Mouse (Mus musculus) mesoderm, embryonic 11.5 days (tissue): Measurements from ENCODE around the gene H2-Ob.
"Not testable (repeated sequence)": the region's sequence is repeated elsewhere in the genome, so short reads cannot be mapped to it uniquely, and the experiment has no call there.

Source experiments
- DNase-seq: peaks from one replicate; pipeline ENCODE4 v3.0.0-alpha.2; 2012; ENCODE audit warnings: low read depth, low spot score

The H2-Ob gene

DNA sequence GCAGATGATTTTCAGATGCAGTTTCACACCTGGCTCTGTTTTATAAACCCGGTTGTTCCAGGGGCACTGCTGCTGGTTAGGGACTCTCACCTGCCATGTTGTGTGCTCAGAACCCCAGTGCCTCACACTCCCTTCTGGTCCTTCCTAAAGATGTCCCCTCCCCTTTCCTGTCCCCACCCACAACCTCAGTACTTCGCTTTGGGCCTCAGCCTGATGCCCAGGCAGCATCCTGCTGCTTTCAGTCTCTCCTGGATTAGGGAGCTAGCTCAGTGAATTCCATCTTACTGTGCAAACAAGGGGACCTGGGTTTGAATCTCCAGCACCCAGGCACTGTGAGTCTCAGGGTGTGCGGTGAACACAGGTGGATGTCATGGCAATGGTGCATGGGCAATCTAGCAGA, 31.2 kb upstream of the H2-Ob start:
- DNase-seq = no peak

DNA sequence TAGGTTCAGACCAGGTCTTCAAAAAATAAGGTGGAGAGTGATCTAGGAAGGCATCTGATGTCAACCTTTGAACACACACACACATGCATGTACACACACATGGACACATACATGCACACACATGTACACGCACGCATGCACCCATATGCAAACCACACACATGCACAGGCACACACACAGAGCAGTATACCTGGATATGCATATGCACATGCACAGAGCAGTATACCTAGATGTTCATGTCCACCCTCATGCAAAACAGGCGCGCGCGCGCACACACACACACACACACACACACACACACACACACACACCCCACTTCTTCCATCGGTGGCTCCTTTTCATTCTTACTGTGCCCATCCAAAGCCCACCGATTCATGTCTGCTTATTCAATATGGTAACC, 30.8 kb upstream of the H2-Ob start:
- no peak for DNase-seq

DNA sequence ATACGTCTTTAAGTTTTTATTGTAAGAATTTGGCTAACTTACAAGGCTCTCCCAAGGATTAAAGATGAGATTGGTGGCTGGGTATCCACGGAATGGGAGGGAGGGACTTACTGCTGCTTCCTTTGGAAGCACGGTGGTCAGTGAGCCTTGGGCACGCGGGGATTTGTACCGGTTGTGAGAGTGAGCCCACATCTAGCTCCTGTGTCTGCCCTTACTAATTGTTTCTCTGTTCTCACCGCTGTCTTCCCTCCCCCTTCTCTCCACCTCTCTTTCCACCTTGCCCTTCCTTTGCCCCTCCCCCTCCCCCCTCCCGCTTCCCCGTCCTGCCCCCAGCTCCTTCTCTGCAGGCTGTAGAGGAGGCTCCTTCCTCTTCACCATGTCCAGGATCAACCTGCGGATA, 30.3 kb upstream of the H2-Ob start:
- DNase-seq = no peak

DNA sequence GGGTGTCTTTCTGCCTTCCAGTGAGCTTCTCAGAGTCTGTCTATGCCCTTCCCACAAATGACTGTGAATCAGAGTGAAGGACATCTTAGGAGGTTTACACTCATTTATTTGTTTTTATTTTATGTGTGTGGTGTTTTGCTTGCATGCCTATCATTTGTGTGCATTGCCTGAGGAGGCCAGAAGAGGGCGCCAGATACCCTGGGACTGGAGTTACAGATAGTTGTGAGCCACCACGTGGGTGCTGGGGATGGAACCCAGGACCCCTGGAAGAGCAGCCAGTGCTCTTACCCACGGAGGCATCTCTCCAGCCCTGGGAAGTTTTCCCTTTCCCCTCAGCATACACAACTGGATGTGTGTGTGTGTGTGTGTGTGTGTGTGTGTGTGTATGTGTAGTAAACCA, 29.0 kb upstream of the H2-Ob start:
- DNase-seq = no peak

DNA sequence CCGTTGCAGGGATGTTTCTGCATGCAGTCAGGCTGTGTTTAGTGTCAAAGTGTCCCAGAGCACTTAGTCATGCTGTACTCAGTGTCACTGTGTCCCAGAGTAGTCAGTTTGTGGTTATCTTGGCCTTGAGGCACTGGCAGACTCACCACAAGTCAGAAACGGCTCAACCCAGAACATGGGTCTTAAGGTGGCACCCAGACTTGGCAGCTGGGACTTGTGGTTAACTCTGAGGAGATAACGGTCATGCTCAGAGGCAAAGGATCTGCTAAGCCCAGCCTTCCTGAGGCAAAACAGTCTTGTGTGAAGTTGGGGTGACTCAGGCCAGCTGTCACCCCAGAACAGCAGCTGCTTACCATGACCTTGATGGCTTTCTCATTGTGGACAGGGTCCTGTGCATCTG, 28.1 kb upstream of the H2-Ob start:
- DNase-seq = no peak

DNA sequence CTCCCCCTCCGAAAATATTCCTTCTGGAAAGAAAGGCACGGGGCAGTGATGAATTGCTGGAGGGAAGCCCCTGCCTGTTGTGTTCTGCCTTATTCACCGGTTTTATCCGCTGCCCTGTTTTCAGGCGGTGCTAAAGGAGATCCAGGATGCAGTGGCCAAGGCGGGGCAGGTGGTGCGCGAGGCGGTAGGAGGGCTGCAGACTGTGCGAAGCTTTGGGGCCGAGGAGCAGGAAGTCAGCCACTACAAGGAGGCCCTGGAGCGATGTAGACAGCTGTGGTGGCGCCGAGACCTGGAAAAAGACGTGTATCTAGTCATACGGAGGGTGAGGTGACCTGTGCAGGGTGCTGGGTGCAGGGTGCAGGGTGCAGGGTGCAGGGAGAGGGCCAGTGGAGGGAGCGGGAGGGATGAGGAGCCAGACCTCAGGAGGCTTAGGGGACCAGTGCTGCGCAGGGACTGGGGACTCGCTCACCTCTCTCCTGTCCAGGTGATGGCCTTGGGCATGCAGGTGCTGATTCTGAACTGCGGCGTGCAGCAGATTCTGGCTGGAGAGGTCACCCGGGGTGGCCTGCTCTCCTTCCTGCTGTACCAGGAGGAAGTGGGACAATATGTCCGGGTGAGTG, 26.8 kb upstream of the H2-Ob start:
- DNase-seq = no peak

DNA sequence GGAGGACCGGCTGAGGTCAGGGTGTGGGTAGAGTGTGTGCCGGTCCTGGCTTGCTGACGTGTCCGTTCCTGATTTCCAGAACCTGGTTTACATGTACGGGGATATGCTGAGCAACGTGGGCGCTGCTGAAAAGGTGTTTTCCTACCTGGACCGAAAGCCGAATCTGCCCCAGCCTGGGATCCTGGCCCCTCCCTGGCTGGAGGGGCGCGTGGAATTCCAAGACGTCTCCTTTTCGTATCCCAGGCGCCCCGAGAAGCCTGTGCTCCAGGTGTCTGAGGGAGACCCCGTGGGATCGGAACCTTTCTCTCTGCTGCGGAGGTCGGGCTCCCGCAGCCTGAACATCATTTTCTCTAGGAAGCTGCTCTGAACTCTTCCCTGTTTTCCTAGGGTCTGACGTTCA, 24.8 kb upstream of the H2-Ob start:
- DNase-seq = no peak

DNA sequence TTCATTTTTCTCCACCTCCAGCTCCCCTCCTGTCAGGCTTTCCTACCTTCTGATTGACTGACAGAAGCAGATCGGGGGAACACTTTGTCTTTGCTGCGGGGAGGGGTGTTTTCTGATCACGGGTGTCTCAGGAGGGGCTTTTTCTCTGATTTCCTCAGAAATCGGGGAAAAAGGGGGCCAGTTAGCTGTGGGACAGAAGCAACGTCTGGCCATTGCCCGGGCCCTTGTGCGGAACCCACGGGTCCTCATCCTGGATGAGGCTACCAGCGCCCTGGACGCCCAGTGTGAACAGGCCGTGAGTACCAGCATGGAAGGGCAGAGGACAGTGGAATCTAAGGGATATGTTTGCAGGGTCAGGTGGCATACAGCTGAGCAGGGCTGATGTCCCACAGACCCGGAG, 23.5 kb upstream of the H2-Ob start:
- no peak for DNase-seq

DNA sequence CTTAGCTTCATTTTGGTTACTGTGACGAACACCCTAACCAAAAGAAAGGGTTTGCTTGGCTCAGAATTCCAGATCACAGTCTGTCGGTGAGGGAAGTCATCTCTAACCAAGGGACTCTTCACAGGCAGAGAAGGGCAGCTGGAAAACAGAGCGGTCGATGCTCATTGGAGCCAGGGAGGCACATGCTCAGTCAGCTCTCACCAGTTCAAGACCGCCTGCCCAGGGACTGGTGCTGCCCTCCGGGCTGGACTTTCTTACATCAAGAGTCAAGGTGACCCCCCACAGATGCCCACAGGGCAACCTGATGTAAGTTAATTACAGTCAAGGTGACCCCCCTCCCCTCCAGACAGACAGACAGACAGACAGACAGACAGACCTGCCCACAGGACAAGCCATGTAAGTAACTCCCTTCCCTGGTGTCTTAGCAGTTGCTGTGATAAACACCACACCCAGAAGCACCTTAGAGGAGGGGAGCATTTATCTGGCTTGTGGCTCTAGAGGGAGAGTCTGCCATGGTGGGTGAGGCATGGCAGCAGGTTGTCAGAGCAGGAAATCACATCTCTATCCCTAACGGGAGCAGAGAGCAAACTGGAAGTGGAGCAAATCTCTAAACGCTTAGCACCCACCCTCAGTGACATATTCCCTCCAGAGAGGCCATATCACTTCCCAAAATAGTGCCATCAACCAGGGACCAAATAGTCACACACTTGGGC, 21.3 kb upstream of the H2-Ob start:
- no peak for DNase-seq

DNA sequence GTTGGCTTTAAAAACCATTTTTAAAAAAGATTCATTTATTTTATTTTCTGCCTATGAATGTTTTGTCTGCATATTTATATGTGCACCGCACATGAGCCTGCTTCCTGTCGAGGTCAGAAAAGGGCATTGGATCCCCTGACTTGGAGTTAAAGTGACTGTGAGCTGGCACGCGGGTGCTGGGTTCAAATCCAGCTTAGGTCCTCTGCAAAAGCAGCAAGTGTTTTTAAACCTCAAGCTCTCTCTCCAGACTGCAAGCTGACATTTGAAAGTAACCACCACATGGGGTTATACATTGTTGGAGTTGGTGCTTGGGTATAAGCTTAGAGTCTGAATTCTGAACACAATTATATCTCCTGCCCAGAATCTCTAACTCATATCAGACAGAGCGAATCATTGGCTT, 20.7 kb upstream of the H2-Ob start:
- no peak for DNase-seq

DNA sequence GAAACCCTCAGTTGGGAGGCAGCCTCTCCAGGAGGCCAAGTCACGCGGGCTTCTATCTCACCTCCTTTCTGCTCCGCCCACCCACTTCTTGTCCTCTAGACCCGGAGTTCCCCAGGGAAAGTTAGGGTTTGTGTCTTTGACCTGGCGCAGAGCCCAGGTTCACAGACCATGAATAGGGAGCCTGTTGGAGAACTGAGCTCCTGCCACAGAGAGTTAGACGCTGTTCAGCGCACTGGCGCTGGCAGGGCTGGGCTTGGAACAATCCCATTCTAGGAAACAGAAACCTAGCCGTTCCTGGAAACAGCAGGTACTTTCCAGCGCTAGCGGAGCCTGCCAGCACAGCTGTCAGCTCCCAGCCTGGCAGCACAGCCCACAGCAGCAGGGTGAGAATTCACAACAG, 20.0 kb upstream of the H2-Ob start:
- no peak for DNase-seq

DNA sequence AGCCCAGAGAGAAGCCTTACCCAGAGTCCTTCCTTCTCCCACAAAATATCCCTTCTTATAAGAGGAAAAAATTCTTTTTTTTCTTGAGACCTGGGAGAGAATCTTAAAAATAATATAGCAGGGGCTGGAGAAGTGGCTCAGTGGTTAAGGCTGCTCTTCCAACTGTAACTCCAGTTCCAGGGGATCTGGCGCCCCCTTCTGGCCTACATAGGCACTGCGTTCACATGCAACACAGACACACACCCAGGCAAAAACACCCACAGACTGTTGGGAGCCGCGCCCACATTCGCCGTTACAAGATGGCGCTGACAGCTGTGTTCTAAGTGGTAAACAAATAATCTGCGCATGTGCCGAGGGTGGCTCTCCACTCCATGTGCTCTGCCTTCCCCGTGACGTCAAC, 19.6 kb upstream of the H2-Ob start:
- DNase-seq = not testable (repeated sequence)

DNA sequence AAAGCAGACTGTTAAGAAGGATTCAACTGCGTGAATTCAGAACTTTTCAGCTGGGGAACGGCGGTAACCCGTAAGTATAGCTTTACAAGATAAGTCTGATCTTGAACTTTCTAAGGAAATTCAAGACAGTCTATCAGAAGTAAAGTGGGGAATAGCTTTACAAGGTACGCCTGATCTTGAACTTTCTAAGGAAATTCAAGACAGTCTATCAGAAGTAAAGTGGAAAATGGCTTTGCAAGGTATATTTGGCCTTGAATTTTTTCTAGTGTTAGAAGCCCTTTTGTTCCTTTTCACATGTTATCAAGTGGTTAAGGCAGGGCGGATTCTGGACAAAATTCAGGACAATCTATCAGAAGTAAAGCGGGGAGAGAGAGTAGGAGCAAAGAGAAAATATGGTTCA, 18.9 kb upstream of the H2-Ob start:
- DNase-seq = not testable (repeated sequence)

DNA sequence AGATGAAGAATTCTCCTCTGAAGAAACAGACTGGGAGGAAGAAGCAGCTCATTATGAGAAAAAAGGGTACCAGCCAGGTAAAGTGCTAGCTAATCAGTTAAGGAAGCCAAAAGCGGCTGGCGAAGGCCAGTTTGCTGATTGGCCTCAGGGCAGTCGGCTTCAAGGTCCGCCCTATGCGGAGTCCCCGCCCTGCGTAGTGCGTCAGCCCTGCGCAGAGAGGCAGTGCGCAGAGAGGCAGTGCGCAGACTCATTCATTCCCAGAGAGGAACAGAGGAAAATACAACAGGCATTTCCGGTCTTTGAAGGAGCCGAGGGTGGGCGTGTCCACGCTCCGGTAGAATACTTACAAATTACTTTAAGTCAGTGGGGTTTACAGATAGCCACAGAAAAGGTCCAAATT, 18.3 kb upstream of the H2-Ob start:
- not testable (repeated sequence) for DNase-seq

DNA sequence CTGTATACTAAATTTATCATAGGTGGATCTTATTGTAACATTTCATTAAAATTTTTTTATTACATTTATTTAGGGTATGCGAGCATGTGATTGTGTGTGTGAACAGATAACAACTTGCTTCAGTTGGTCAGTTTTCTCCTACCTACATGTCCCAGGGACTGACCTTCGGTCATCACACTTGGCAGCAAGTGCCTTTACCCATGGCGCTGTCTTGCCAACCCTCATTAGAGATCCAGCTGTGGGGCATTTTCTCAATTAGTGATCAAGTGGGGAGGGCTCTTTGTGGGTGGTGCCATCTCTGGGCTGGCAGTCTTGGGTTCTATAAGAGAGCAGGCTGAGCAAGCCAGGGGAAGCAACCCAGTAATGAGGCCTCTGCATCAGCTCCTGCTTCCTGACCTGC, 13.9 kb upstream of the H2-Ob start:
- no peak for DNase-seq

DNA sequence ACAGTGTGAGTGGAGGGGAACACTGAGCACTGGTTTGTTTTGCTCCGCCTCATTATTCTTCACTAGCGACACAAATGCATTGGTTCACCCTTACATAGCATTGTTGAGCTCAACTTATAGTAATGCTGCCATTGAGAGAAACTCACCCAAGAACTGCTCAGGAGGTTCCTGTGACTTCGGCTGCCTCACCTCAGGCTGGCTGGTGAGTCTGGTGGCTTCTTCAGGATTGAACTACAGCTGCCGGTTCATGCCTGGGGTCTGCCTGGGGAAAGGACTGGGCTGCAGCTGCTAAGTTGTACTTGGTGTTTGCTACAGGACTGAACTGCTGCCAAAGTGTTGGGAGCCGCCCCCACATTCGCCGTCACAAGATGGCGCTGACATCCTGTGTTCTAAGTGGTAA, 13.3 kb upstream of the H2-Ob start:
- DNase-seq = no peak

DNA sequence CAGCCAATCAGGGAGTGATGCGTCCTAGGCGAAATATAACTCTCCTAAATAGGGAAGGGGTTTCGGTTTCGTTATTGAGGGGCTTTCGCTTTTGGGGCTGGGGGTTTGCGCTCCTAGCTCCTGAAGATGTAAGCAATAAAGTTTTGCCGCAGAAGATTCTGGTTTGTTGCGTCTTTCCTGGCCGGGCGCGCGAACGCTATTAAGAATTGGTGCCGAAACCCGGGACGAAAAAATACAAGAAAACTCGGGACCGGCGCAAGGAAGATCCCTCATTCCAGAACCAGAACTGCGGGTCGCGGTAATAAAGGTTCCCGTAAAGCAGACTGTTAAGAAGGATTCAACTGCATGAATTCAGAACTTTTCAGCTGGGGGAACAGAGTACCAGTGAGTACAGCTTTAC, 12.8 kb upstream of the H2-Ob start:
- DNase-seq = not testable (repeated sequence)

DNA sequence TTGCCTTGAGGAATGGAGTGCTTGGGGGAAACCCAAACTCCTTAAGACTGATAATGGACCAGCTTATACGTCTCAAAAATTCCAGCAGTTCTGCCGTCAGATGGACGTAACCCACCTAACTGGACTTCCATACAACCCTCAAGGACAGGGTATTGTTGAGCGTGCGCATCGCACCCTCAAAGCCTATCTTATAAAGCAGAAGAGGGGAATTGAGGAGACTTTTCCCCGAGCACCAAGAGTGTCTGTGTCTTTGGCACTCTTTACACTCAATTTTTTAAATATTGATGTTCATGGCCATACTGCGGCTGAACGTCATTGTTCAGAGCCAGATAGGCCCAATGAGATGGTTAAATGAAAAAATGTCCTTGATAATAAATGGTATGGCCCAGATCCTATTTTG, 7.7 kb upstream of the H2-Ob start:
- not testable (repeated sequence) for DNase-seq

DNA sequence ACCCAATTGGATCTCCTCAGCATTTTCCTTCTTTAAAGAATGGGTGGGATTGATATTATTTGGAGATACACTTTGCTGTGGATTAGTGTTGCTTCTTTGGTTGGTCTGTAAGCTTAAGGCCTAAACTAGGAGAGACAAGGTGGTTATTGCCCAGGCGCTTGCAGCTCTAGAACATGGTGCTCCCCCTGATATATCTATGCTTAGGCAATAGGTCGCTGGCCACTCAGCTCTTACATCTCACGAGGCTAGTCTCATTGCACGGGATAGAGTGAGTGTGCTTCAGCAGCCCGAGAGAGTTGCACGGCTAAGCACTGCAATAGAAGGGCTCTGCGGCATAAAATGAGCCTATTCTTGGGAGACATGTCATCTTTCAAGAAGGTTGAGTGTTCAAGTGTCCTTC, 6.7 kb upstream of the H2-Ob start:
- not testable (repeated sequence) for DNase-seq

DNA sequence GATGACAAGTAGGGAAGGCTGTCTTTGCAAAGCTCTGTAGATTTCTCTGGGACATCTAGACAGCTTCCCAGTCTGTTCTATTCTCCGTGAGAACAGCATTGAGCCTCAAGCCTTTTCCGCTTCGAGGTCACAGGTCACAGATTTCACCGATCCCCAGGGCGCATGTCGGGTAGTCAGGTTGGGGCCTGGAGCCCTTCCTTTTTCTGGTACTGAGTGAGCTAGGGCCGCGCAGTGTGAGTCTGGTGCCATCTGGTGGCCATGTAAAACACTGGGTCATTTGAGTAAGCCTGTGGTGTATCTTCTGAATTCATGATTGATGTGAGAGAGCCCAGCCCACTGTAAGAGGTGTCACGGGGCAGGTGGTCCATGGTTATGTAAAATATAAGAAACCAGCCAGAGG, 3.8 kb upstream of the H2-Ob start:
- peak; percentile 73 for DNase-seq

DNA sequence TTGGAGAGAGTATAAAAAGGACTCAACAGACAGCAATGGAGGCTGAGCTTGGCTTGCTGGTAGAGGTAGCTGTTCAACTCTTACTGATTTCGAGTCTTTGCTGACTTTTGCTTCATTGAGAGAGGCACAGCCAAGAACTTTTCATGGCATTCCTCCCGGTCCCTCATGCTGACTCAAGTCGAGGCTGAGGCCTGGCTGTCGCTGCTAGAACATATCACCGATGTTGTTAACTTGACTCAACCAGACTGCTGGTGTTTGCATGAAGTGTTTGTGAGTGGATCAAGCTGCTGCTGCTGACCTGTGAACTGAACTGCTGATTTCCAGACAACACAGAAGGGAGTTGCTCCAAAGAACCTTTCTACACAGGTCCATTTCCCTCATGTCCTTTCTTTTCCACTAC, 2.0 kb upstream of the H2-Ob start:
- DNase-seq = no peak

DNA sequence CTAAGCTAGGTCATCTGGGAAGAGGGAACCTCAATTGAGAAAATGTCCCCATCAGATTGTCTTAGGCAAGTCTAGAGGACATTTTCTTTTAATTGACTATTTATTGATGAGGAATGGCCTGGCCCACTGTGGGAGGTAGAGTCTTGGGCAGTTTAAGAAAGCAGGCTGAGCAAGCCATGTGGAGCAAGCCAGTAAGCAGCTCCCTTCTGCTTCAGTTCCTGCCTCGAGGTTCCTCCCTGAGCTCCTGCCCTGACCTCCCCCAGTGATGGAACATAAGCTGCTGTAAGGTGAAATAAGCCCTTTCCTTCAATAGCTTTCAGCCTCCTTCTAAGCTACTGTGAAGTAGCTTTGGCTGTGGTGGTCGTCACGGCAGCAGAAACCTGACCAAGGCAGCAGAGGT, 962 bp upstream of the H2-Ob start:
- DNase-seq = no peak

DNA sequence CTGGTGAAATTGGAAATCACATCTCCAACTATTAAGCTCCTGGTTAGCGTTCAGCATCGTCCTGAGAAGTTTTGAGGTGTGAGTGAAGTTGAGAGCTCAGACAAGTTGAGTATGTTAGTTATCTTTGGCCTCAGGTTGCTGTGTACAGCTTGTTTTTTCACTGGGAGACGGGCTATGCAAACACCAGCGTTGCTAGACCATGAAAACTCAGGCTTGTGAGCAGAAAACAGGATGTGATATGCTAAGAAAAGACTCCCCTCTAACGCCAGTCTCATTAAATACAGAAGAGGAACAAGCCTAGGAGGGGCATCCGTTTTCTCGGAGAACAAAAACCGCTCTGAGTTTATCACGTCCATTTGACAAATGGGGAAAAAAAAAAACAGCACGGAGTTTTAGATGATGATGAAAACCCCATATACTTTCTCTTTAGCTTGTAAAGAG, 918 bp downstream of the H2-Ob start:
- no peak for DNase-seq

DNA sequence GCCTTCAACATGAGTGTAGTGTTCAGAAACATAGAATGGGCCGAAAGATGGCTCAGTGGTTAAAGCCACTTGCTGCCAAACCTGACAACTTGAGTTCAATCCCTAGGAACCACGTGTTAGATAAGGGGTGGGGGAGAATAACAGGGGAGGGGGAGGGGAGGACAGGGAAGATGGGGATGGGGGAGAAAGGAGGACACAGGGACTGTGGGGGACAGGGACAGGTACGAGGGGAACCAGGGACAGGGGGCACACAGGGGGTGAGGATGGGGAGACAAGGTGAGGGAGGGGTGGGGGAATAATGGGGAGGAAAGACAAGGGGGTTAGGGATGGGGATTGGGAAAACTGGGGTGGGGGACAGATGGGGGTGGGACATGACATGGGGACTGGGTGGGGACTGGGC, 1.7 kb downstream of the H2-Ob start:
- no peak for DNase-seq
